Mouse (Mus musculus) stomach, embryonic 14.5 days (tissue): ENCODE measurements around the gene Atg2a. TPM values are rescaled to one million over a fixed set of nuclear protein-coding genes. Genes with fewer than 3 reads are reported as not detected.

Experiments
- ATAC-seq: fragments of 200-750 bp; cut with Nextera tagmentation; 2 replicates; pipeline ENCODE4 v1.8.0; 2017; ENCODE audit warnings: low read depth, moderate TSS enrichment; ENCODE audit not compliant: insufficient number of reproducible peaks, insufficient read depth, low FRiP score
- H3K27ac ChIP-seq: fragments of 300-500 bp; sonication (generic); 2 replicates; pipeline ENCODE4 v1.5.1; 2014; ENCODE audit warnings: mild to moderate bottlenecking, low read length, moderate library complexity, mixed read lengths
- H3K27me3 ChIP-seq: fragments of 300-500 bp; sonication (generic); 2 replicates; pipeline ENCODE4 v1.6.1; 2014; ENCODE audit warnings: low read length, control low read depth, mixed read lengths; ENCODE audit not compliant: control insufficient read depth, insufficient read depth
- H3K36me3 ChIP-seq: fragments of 300-500 bp; sonication (generic); 2 replicates; pipeline ENCODE4 v1.6.1; 2014; ENCODE audit warnings: mild to moderate bottlenecking, control low read depth, low read length, moderate library complexity, mixed read lengths; ENCODE audit not compliant: control insufficient read depth, insufficient read depth
- H3K4me1 ChIP-seq: fragments of 300-500 bp; sonication (generic); 2 replicates; pipeline ENCODE4 v1.6.1; 2014; ENCODE audit warnings: low read length, control low read depth, mixed read lengths; ENCODE audit not compliant: control insufficient read depth, insufficient read depth
- H3K4me2 ChIP-seq: fragments of 300-500 bp; sonication (generic); replicated peaks from 2 replicates; pipeline ENCODE4 v1.6.1; 2014; ENCODE audit warnings: low read depth, low read length, control low read depth
- H3K4me3 ChIP-seq: fragments of 300-500 bp; sonication (generic); 2 replicates; pipeline ENCODE4 v1.5.1; 2014; ENCODE audit warnings: low read depth, low read length, control low read depth
- H3K9ac ChIP-seq: fragments of 300-500 bp; sonication (generic); replicated peaks from 2 replicates; pipeline ENCODE4 v1.6.1; 2014; ENCODE audit warnings: low read depth, mild to moderate bottlenecking, control low read depth, low read length, moderate library complexity, mixed read lengths
- H3K9me3 ChIP-seq: fragments of 300-500 bp; sonication (generic); 2 replicates; pipeline ENCODE4 v1.6.1; 2016; ENCODE audit warnings: low read depth, low read length, control low read depth; ENCODE audit not compliant: control insufficient read depth
- WGBS: fragments of 180-500 bp; shearing (Covaris S2); extraction: QIAGEN DNeasy Blood & Tissue Kit; methylation state at CpG from one replicate; pipeline ENCODE4 v1.1.7; 2014; 5-methylcytosine and 5-hydroxymethylcytosine counted together
- polyA plus RNA-seq: library from polyadenylated mRNA; unstranded; fragments of >200 nt; fragmentation: Nextera tagmentation; extraction: Ambion mirVana; gene quantifications from 2 replicates; pipeline ENCODE4 v1.2.1, GENCODE M21; 2014

The Atg2a gene
- polyA plus RNA-seq, 1 experiment from 2014 or later = 10.4 TPM

GRCm38 (mm10) chr19:6230411-6230810 lies 11.1 kb upstream of the Atg2a start:
- no peak overlapping the region for H3K27ac ChIP-seq
- H3K4me1 ChIP-seq = peaks cover 9% of the 10 kb centered on the region
- H3K9ac ChIP-seq = no peak overlapping the region
- no peak overlapping the region for H3K4me2 ChIP-seq
- no peak for ATAC-seq
- peaks cover 26% of the 10 kb centered on the region for H3K36me3 ChIP-seq
- no peaks in the 10 kb centered on the region for H3K9me3 ChIP-seq
- no peak overlapping the region for H3K4me3 ChIP-seq
- 91% methylated on average over 4 of the region's 4 CpGs for WGBS
- H3K27me3 ChIP-seq = no peaks in the 10 kb centered on the region

- WGBS = 95% methylated on average over 2 of the region's 2 CpGs
- Histone ChIP-seq H3K27me3 (no peaks in the 10 kb centered on the region), H3K9ac (no peak overlapping the region), H3K36me3 (peaks cover 26% of the 10 kb centered on the region), H3K9me3 (no peaks in the 10 kb centered on the region), H3K4me1 (peaks cover 9% of the 10 kb centered on the region), H3K27ac (no peak overlapping the region), H3K4me3 (no peak overlapping the region), H3K4me2 (no peak overlapping the region)
- ATAC-seq = no peak
These were observed 10.4 kb upstream of the Atg2a start for GRCm38 (mm10) chr19:6231036-6231435.

GRCm38 (mm10) chr19:6233647-6234046 lies 7.8 kb upstream of the Atg2a start:
- Histone ChIP-seq H3K9ac (no peak overlapping the region), H3K4me3 (no peak overlapping the region), H3K9me3 (no peaks in the 10 kb centered on the region), H3K36me3 (peaks cover 16% of the 10 kb centered on the region), H3K27ac (no peak overlapping the region), H3K4me2 (no peak overlapping the region), H3K27me3 (no peaks in the 10 kb centered on the region), H3K4me1 (peaks cover 9% of the 10 kb centered on the region)
- no peak for ATAC-seq
- 84% methylated on average over 16 of the region's 16 CpGs for WGBS

DNA sequence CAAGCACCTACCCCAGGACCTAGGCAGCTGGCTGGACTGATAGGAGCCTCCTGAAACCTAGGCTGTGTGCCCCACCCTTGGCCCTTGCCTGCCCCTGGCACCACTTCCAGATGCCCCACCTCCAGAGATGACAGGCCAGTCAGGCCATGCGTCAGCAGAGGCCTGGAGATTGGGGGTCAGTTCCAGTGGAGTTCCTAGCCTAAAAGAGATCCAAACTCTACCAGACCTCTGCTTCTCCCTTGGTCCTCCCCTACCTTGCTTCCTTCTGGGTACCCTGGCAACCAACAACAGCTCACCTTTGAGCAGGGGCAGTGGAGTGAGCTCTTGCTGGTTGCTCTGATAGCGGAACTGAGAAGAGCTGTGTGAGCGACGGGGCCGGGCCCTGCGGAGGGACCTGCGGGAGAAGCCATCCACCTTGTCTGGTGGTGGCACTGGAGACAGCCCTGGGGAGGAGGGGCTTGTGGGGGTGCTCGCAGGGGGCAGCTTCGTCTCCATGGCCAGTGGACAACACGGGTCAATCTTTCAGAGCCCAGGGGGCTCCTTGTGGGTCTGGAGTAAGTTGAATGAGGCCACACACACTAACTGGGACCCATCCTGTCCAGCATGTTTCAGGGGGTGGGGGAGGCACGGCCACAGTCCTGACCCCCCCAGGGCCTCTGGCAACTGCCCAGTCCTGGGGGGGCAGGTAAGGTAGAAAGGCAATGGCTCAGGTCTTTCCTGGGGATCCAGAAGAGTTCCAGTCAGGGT lies 7.0 kb upstream of the Atg2a start:
- Histone ChIP-seq H3K27ac (no peak overlapping the region), H3K36me3 (peaks cover 16% of the 10 kb centered on the region), H3K4me2 (peak overlapping the region; percentile 83), H3K4me1 (peaks cover 9% of the 10 kb centered on the region), H3K27me3 (no peaks in the 10 kb centered on the region), H3K4me3 (peak overlapping the region; percentile 73), H3K9me3 (no peaks in the 10 kb centered on the region), H3K9ac (peak overlapping the region; percentile 68; the same call in 1 of the 2 replicates)
- WGBS = 75% methylated on average over 11 of the region's 11 CpGs
- ATAC-seq = no peak

DNA sequence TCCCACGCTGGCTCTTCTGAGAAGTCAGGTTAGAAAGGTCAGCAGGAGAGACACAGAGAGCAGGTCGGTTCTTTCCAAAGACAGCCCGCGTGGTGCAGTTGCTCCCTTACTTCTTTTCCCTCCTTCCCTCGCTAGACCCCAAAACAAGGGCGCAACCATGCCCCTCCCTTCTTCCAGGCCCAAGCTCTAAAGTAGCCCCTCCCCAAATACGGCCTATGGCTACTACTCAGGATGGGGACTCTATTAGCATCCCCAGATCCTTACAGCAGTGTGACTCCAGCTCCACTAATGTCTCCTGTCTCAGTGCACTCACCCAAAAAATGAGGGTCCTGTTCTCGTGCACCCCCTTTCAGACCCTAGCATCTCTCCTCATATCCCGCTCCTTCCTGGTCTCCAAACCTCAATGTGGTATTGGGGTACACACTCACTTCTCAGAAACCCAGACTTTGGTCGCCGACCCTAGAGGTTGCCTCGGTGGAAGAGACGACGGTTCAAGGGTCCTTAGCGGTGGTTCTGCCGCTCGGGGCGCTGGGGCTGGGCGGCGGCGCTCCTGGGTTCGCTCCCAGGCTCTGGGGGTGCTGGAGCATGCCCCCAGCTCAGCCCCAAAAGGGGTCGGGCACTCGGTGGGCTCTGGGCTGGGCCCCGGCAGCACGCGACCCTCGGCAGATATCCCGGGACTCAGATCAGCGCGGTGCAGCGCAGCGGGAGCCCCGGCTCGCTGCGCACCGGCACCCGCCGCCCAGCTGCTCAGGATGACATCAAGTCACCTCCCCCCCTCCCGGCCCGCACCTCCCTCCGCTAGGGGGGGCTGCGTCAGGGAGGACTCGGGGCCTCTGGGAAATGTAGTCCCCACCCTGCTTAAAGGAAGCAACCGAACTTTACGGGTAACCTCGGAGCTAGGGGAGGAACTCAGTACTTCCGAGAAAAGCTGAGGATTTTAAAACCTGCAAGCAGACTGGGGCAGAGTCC lies 6.1 kb upstream of the Atg2a start, which contains the start of gene Ppp2r5b:
Ppp2r5b (minus strand) TSS at position 789 of the 969 bp plus-strand sequence.
- H3K9ac ChIP-seq = peak within 1 kb of the TSS; percentile 68
- ATAC-seq = peak; percentile 91
- peaks cover 13% of the 10 kb centered on the region for H3K4me1 ChIP-seq
- H3K36me3 ChIP-seq = peaks cover 16% of the 10 kb centered on the region
- peak within 1 kb of the TSS; percentile 83 for H3K4me2 ChIP-seq
- H3K9me3 ChIP-seq = no peaks in the 10 kb centered on the region
- WGBS = 3% methylated on average over 48 of the region's 48 CpGs
- H3K27me3 ChIP-seq = no peaks in the 10 kb centered on the region
- H3K4me3 ChIP-seq = peak within 1 kb of the TSS; percentile 73
- peak within 1 kb of the TSS; percentile 95 for H3K27ac ChIP-seq

- H3K27me3 ChIP-seq = no peaks in the 10 kb centered on the region
- peak; percentile 87 for ATAC-seq
- H3K36me3 ChIP-seq = peaks cover 11% of the 10 kb centered on the region
- under 1% methylated on average over 9 of the region's 9 CpGs for WGBS
- H3K4me1 ChIP-seq = peaks cover 13% of the 10 kb centered on the region
- H3K9me3 ChIP-seq = no peaks in the 10 kb centered on the region
- H3K27ac ChIP-seq = peak overlapping the region; percentile 95
- H3K4me2 ChIP-seq = peak overlapping the region; percentile 83
- H3K9ac ChIP-seq = peak overlapping the region; percentile 68
- peak overlapping the region; percentile 73 for H3K4me3 ChIP-seq
These were observed 5.4 kb upstream of the Atg2a start for GRCm38 (mm10) chr19:6236053-6236441.

DNA sequence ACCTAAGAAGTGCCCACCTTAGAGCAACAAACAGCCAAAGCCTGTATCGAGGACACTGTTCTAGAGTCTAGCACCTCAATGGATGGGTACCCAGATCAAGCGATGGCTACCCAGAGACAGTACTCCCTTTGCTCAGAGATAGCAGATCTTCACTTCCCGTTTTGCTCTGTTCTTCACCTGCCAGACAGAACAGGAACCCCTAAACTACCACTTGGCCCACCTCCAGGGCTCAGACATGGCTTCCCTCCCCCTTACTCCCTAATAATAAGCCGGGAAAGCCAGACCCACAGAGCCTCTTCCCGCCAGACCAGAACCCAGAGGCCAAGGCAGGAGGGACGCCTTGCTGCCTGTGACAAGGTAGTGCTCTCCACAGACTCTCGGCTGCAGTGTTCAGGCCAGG lies 4.6 kb upstream of the Atg2a start:
- H3K27me3 ChIP-seq = no peaks in the 10 kb centered on the region
- H3K27ac ChIP-seq = no peak overlapping the region
- WGBS = 72% methylated on average over 7 of the region's 7 CpGs
- ATAC-seq = no peak
- peaks cover 4% of the 10 kb centered on the region for H3K36me3 ChIP-seq
- H3K9ac ChIP-seq = no peak overlapping the region
- peaks cover 13% of the 10 kb centered on the region for H3K4me1 ChIP-seq
- no peaks in the 10 kb centered on the region for H3K9me3 ChIP-seq
- no peak overlapping the region for H3K4me3 ChIP-seq
- no peak overlapping the region for H3K4me2 ChIP-seq

- Histone ChIP-seq H3K27ac (no peak overlapping the region), H3K4me2 (no peak overlapping the region), H3K9ac (no peak overlapping the region), H3K4me1 (peaks cover 23% of the 10 kb centered on the region), H3K36me3 (no peaks in the 10 kb centered on the region), H3K27me3 (no peaks in the 10 kb centered on the region), H3K9me3 (no peaks in the 10 kb centered on the region), H3K4me3 (no peak overlapping the region)
- no peak for ATAC-seq
These were observed 2.7 kb upstream of the Atg2a start for GRCm38 (mm10) chr19:6238740-6239139.
